Mouse (Mus musculus) right cerebral cortex, postnatal 36 days (tissue): ENCODE data around the gene Tldc1.

Experiments used
- DNase-seq, 2 experiments: peaks; one replicate each; pipeline ENCODE4 v3.0.0; 2022; ENCODE audit warnings: low spot score in 2 of 2, mixed read lengths in 1 of 2

Gene Tldc1

GRCm38 (mm10) chr8:119722348-119722747 is 55.9 kb downstream of the Tldc1 start:
- DNase-seq: no peak

- DNase-seq: peak; percentile 58 to 59
Observed at GRCm38 (mm10) chr8:119719011-119719501, 59.2 kb downstream of the Tldc1 start.

GRCm38 (mm10) chr8:119717765-119718164 is 60.5 kb downstream of the Tldc1 start:
- no peak for DNase-seq

- DNase-seq: no peak
Observed at GRCm38 (mm10) chr8:119716730-119717299, 61.4 kb downstream of the Tldc1 start.

- DNase-seq: no peak
Observed at GRCm38 (mm10) chr8:119715221-119715620, 63.0 kb downstream of the Tldc1 start.

GRCm38 (mm10) chr8:119713421-119713820 is 64.8 kb downstream of the Tldc1 start:
- no peak for DNase-seq

GRCm38 (mm10) chr8:119712226-119712625 is 66.0 kb downstream of the Tldc1 start:
- no peak for DNase-seq
